Mouse (Mus musculus) ovary, postnatal 36 days (tissue): ENCODE results near the gene Fam98a.

Experiments
- DNase-seq: peaks from one replicate; pipeline ENCODE4 v3.0.0; 2022; ENCODE audit warnings: low spot score, mixed read lengths

The Fam98a gene

GRCm38 (mm10) chr17:75551512-75552400 lies at the start of gene Fam98a:
Gene Fam98a (minus strand): TSS chr17:75551946.
- peak; percentile 98 for DNase-seq

GRCm38 (mm10) chr17:75598652-75599051 lies 46.9 kb upstream of the Fam98a start:
- no peak for DNase-seq

GRCm38 (mm10) chr17:75582738-75583137 lies 31.0 kb upstream of the Fam98a start:
- no peak for DNase-seq

GRCm38 (mm10) chr17:75575608-75576007 lies 23.9 kb upstream of the Fam98a start:
- no peak for DNase-seq

GRCm38 (mm10) chr17:75558041-75558440 lies 6.3 kb upstream of the Fam98a start:
- DNase-seq: no peak

- no peak for DNase-seq
Observed at GRCm38 (mm10) chr17:75557031-75557430, 5.3 kb upstream of the Fam98a start.

- no peak for DNase-seq
Observed at GRCm38 (mm10) chr17:75550771-75551413, 854 bp downstream of the Fam98a start.

GRCm38 (mm10) chr17:75544262-75544661 lies 7.5 kb downstream of the Fam98a start:
- peak; percentile 73 for DNase-seq

GRCm38 (mm10) chr17:75543434-75543833 lies 8.3 kb downstream of the Fam98a start:
- DNase-seq: no peak

GRCm38 (mm10) chr17:75539841-75540240 lies 11.9 kb downstream of the Fam98a start:
- no peak for DNase-seq

- no peak for DNase-seq
Observed at GRCm38 (mm10) chr17:75539130-75539529, 12.6 kb downstream of the Fam98a start.

GRCm38 (mm10) chr17:75538431-75538830 lies 13.3 kb downstream of the Fam98a start:
- no peak for DNase-seq

GRCm38 (mm10) chr17:75537050-75537445 lies 14.7 kb downstream of the Fam98a start:
- no peak for DNase-seq

GRCm38 (mm10) chr17:75536396-75537049 lies 15.2 kb downstream of the Fam98a start:
- DNase-seq: no peak

- no peak for DNase-seq
Observed at GRCm38 (mm10) chr17:75535612-75536011, 16.1 kb downstream of the Fam98a start.

- DNase-seq: no peak
Observed at GRCm38 (mm10) chr17:75534314-75535020, 17.3 kb downstream of the Fam98a start.

- DNase-seq: no peak
Observed at GRCm38 (mm10) chr17:75532469-75532986, 19.2 kb downstream of the Fam98a start.

GRCm38 (mm10) chr17:75529222-75529935 lies 22.4 kb downstream of the Fam98a start:
- no peak for DNase-seq

- no peak for DNase-seq
Observed at GRCm38 (mm10) chr17:75526411-75526810, 25.3 kb downstream of the Fam98a start.

- DNase-seq: no peak
Observed at GRCm38 (mm10) chr17:75523812-75524211, 27.9 kb downstream of the Fam98a start.
